Mouse (Mus musculus) naive thymus-derived CD4-positive, alpha-beta T cell, adult 5 months (primary cell): ENCODE results near the gene Znrf3. TPM values are rescaled to one million over a fixed set of nuclear protein-coding genes. Genes with fewer than 3 reads are reported as not detected.

Experiments
- polyA plus RNA-seq: library from polyadenylated mRNA; unstranded; fragments of 100-300 nt; shearing (Covaris generic); gene quantifications from one replicate; pipeline ENCODE4 v1.2.1, GENCODE M21; 2017

The Znrf3 gene
- 49.4 TPM for polyA plus RNA-seq

GRCm38 (mm10) chr11:5444599-5445451, at the start of gene Znrf3:
Znrf3 (minus strand) TSS chr11:5444847.

GRCm38 (mm10) chr11:5261508-5262392, 182.9 kb downstream of the Znrf3 start, which contains the start of gene Kremen1:
Kremen1 (minus strand) TSS chr11:5261558.

Other genes with a start within 250 kb of the Znrf3 start
- gene Kremen1, start 183.3 kb downstream of the Znrf3 start, polyA plus RNA-seq = 33.2 TPM
- 238 TPM for gene Xbp1, start 75.8 kb upstream of the Znrf3 start, polyA plus RNA-seq
- 166 TPM for gene Ccdc117, start 97.3 kb upstream of the Znrf3 start, polyA plus RNA-seq
- gene Ankrd36, start 124.8 kb upstream of the Znrf3 start, polyA plus RNA-seq = not detected